Mouse (Mus musculus) bone marrow macrophage, adult 2 months (primary cell): Measurements from ENCODE around the gene Dock4.

Experiments
- CTCF ChIP-seq: IDR thresholded peaks from 2 replicates; pipeline ENCODE4 v1.5.1; 2012; ENCODE audit warnings: low read depth, mild to moderate bottlenecking, low read length, moderate library complexity
- POLR2A ChIP-seq: IDR thresholded peaks from 2 replicates; pipeline ENCODE4 v1.6.1; 2012; ENCODE audit warnings: mild to moderate bottlenecking, low read depth, low read length, borderline replicate concordance

DNA sequence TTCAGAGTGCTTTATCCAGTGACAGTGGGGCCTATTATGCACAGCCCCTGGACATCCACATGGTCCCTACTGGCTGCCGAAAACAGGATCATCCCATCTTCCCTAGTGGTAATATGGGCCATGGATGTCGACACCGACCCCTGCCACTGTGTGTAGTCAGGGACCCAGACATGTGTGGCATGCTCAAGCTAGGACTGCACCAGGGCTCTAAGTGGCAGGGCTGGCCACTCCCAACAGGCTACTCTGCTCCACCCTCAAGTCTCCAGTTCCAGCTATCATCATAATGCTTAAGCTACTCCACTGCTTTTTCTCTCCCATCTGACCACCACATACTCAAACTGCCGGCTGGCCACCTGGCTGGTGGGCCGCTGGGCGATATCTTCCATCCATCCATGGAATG is 439.6 kb downstream of the Dock4 start:
- TF ChIP-seq CTCF (no peak), POLR2A (no peak)
